Mouse (Mus musculus): ENCODE data around the gene Mrc2. TPM values are rescaled to one million over a fixed set of nuclear protein-coding genes. Genes with fewer than 3 reads are reported as not detected.

Gene Mrc2
- 1.9 and 3.8 TPM in 2 replicates for polyA plus RNA-seq (2014; fragmentation: Nextera tagmentation; extraction: Ambion mirVana)

GRCm38 (mm10) chr11:105292124-105293071, at the start of gene Mrc2:
Mrc2 (plus strand) TSS chr11:105292643.
- under 1% methylated on average over 74 of the region's 75 CpGs for WGBS
- peak within 1 kb of the TSS; percentile 99 for H3K4me2 ChIP-seq (ENCODE audit: low read length)
- peak; percentile 69 for ATAC-seq (ENCODE audit: low FRiP score, low TSS enrichment)
- no peaks in the 10 kb centered on the region for H3K9me3 ChIP-seq (ENCODE audit: control insufficient read depth, low read length)
- peaks cover 5% of the 10 kb centered on the region; the same call in 1 of the 2 replicates for H3K27me3 ChIP-seq (ENCODE audit: control insufficient read depth, insufficient read depth, low read length)
- H3K4me1 ChIP-seq (ENCODE audit: control insufficient read depth, insufficient read depth, low read length), result peaks cover 20% of the 10 kb centered on the region
- H3K4me3 ChIP-seq (replicated peaks; ENCODE audit: low read depth, low read length), result peak within 1 kb of the TSS; percentile 48
- H3K36me3 ChIP-seq (ENCODE audit: control insufficient read depth, insufficient read depth, low read length), result 0 out of 2 replicates have a peak, but pooled peaks cover 4% of the 10 kb centered on the region
- peak within 1 kb of the TSS; percentile 59 for H3K9ac ChIP-seq (replicated peaks; ENCODE audit: low read length)
- DNase-seq, result peak; percentile 73
- 0 out of 2 replicates have a peak within 1 kb of the TSS, but pooled peaks have one; percentile 26 for H3K27ac ChIP-seq (replicated peaks; ENCODE audit: low read depth, low read length)

- ATAC-seq (ENCODE audit: low FRiP score, low TSS enrichment) (no peak), DNase-seq (no peak)
- no peaks in the 10 kb centered on the region for H3K27me3 ChIP-seq (ENCODE audit: control insufficient read depth, insufficient read depth, low read length)
- H3K27ac ChIP-seq (replicated peaks; ENCODE audit: low read depth, low read length), result no peak overlapping the region
- 96% methylated on average over 1 of the region's 1 CpGs for WGBS
- no peak overlapping the region for H3K4me3 ChIP-seq (replicated peaks; ENCODE audit: low read depth, low read length)
- H3K4me1 ChIP-seq (ENCODE audit: control insufficient read depth, insufficient read depth, low read length), result no peaks in the 10 kb centered on the region
- no peaks in the 10 kb centered on the region for H3K9me3 ChIP-seq (ENCODE audit: control insufficient read depth, low read length)
- no peak overlapping the region for H3K4me2 ChIP-seq (ENCODE audit: low read length)
- no peak overlapping the region for H3K9ac ChIP-seq (replicated peaks; ENCODE audit: low read length)
- peaks cover 59% of the 10 kb centered on the region for H3K36me3 ChIP-seq (ENCODE audit: control insufficient read depth, insufficient read depth, low read length)
Measured at GRCm38 (mm10) chr11:105246369-105246768, 46.1 kb upstream of the Mrc2 start.

DNA sequence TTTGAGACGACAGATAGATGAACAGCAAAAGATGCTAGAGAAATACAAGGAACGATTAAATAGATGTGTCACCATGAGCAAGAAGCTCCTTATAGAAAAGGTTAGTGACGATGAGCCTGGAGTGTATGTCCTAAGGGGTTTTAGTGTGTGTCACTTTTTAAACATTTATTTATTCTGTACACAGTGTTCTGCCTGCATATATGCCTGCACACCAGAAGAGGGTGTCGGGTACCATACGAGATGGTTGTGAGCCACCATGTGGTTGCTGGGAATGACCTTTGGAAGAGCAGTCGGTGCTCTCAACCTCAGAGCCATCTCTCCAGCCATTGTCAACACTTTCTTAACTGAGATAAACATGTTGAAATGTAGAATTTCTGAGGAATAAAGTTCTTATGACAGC, 45.7 kb upstream of the Mrc2 start:
- DNase-seq, result no peak
- no peak for ATAC-seq (ENCODE audit: low FRiP score, low TSS enrichment)
- 91% methylated on average over 6 of the region's 6 CpGs for WGBS
- Histone ChIP-seq H3K9me3 (ENCODE audit: control insufficient read depth, low read length) (no peaks in the 10 kb centered on the region), H3K9ac (replicated peaks; ENCODE audit: low read length) (no peak overlapping the region), H3K4me1 (ENCODE audit: control insufficient read depth, insufficient read depth, low read length) (no peaks in the 10 kb centered on the region), H3K27me3 (ENCODE audit: control insufficient read depth, insufficient read depth, low read length) (no peaks in the 10 kb centered on the region), H3K4me3 (replicated peaks; ENCODE audit: low read depth, low read length) (no peak overlapping the region), H3K36me3 (ENCODE audit: control insufficient read depth, insufficient read depth, low read length) (peaks cover 57% of the 10 kb centered on the region), H3K27ac (replicated peaks; ENCODE audit: low read depth, low read length) (no peak overlapping the region), H3K4me2 (ENCODE audit: low read length) (no peak overlapping the region)

DNA sequence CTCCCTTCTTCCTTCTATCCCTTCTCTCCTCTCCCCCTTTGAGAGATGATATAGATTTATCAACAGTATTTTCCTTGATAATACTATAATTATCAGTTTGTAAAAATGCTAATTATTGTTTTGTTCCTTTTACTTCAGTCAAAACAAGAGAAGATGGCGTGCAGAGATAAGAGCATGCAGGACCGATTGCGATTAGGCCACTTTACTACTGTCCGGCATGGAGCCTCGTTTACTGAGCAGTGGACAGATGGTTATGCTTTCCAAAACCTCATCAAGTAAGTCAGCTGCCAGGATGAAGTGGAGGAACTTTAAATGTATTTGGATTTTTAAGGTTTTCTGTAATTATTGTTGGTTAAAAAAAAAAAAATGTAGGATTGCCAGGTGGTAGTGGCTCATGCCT, 45.1 kb upstream of the Mrc2 start:
- WGBS, result 96% methylated on average over 5 of the region's 5 CpGs
- no peak overlapping the region for H3K27ac ChIP-seq (replicated peaks; ENCODE audit: low read depth, low read length)
- DNase-seq (no peak), ATAC-seq (ENCODE audit: low FRiP score, low TSS enrichment) (no peak)
- H3K36me3 ChIP-seq (ENCODE audit: control insufficient read depth, insufficient read depth, low read length), result peaks cover 53% of the 10 kb centered on the region
- H3K4me3 ChIP-seq (replicated peaks; ENCODE audit: low read depth, low read length), result no peak overlapping the region
- no peak overlapping the region for H3K4me2 ChIP-seq (ENCODE audit: low read length)
- no peaks in the 10 kb centered on the region for H3K9me3 ChIP-seq (ENCODE audit: control insufficient read depth, low read length)
- no peak overlapping the region for H3K9ac ChIP-seq (replicated peaks; ENCODE audit: low read length)
- H3K27me3 ChIP-seq (ENCODE audit: control insufficient read depth, insufficient read depth, low read length), result no peaks in the 10 kb centered on the region
- H3K4me1 ChIP-seq (ENCODE audit: control insufficient read depth, insufficient read depth, low read length), result no peaks in the 10 kb centered on the region

DNA sequence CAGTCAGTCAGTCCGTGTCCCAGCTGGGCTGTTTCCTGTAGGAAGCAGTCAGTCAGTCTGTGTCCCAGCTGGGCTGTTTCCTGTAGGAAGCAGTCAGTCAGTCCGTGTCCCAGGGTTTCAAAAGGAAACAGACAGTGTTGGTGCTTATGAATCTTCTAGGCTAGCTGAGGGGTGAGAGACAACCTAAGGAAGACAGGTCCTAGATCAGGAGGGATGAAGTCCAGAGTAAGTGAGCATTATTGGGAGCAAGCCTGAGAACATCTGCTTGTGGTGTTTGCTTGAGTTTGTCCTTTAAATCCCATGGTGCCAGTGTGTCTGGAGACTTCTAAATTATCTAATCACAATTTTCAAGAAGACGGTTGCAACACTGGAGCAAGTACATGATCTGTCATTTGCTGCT, 32.7 kb upstream of the Mrc2 start:
- DNase-seq (no peak), ATAC-seq (ENCODE audit: low FRiP score, low TSS enrichment) (no peak)
- Histone ChIP-seq H3K4me1 (ENCODE audit: control insufficient read depth, insufficient read depth, low read length) (no peaks in the 10 kb centered on the region), H3K4me2 (ENCODE audit: low read length) (no peak overlapping the region), H3K36me3 (ENCODE audit: control insufficient read depth, insufficient read depth, low read length) (peaks cover 67% of the 10 kb centered on the region), H3K4me3 (replicated peaks; ENCODE audit: low read depth, low read length) (no peak overlapping the region), H3K27me3 (ENCODE audit: control insufficient read depth, insufficient read depth, low read length) (no peaks in the 10 kb centered on the region), H3K27ac (replicated peaks; ENCODE audit: low read depth, low read length) (no peak overlapping the region), H3K9ac (replicated peaks; ENCODE audit: low read length) (no peak overlapping the region), H3K9me3 (ENCODE audit: control insufficient read depth, low read length) (no peaks in the 10 kb centered on the region)
- WGBS, result 84% methylated on average over 3 of the region's 3 CpGs

GRCm38 (mm10) chr11:105261116-105261515, 31.3 kb upstream of the Mrc2 start:
- ATAC-seq (ENCODE audit: low FRiP score, low TSS enrichment) (no peak), DNase-seq (no peak)
- Histone ChIP-seq H3K4me3 (replicated peaks; ENCODE audit: low read depth, low read length) (no peak overlapping the region), H3K36me3 (ENCODE audit: control insufficient read depth, insufficient read depth, low read length) (peaks cover 56% of the 10 kb centered on the region), H3K4me1 (ENCODE audit: control insufficient read depth, insufficient read depth, low read length) (no peaks in the 10 kb centered on the region), H3K4me2 (ENCODE audit: low read length) (no peak overlapping the region), H3K9ac (replicated peaks; ENCODE audit: low read length) (no peak overlapping the region), H3K9me3 (ENCODE audit: control insufficient read depth, low read length) (no peaks in the 10 kb centered on the region), H3K27me3 (ENCODE audit: control insufficient read depth, insufficient read depth, low read length) (no peaks in the 10 kb centered on the region), H3K27ac (replicated peaks; ENCODE audit: low read depth, low read length) (no peak overlapping the region)
- 54% methylated on average over 5 of the region's 5 CpGs for WGBS

- WGBS, result 92% methylated on average over 4 of the region's 4 CpGs
- Histone ChIP-seq H3K4me3 (replicated peaks; ENCODE audit: low read depth, low read length) (no peak overlapping the region), H3K4me2 (ENCODE audit: low read length) (no peak overlapping the region), H3K9ac (replicated peaks; ENCODE audit: low read length) (no peak overlapping the region), H3K27ac (replicated peaks; ENCODE audit: low read depth, low read length) (no peak overlapping the region), H3K9me3 (ENCODE audit: control insufficient read depth, low read length) (no peaks in the 10 kb centered on the region), H3K4me1 (ENCODE audit: control insufficient read depth, insufficient read depth, low read length) (no peaks in the 10 kb centered on the region), H3K27me3 (ENCODE audit: control insufficient read depth, insufficient read depth, low read length) (no peaks in the 10 kb centered on the region), H3K36me3 (ENCODE audit: control insufficient read depth, insufficient read depth, low read length) (peaks cover 50% of the 10 kb centered on the region)
- DNase-seq (no peak), ATAC-seq (ENCODE audit: low FRiP score, low TSS enrichment) (no peak)
Measured at GRCm38 (mm10) chr11:105261601-105262351, 30.7 kb upstream of the Mrc2 start.

DNA sequence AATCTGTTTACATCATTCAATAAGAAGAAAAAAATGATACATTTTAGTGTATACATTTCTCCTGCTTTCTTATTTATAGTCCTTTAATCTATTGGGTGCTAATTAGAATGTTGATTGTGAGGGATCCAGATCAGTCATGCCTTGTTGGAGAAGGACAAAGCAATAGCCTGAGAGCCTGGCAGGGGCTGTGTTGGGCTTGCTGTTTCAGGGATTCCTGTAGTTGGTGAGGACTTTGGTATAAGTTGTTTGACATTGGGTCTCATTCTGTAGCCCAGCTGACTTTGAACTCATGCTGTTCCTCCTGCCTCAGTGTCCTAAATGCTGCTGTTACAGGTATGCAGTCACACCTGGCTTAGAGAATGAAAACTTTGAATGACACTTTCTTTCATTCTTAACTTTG, 27.9 kb upstream of the Mrc2 start:
- Histone ChIP-seq H3K27me3 (ENCODE audit: control insufficient read depth, insufficient read depth, low read length) (no peaks in the 10 kb centered on the region), H3K36me3 (ENCODE audit: control insufficient read depth, insufficient read depth, low read length) (peaks cover 49% of the 10 kb centered on the region), H3K9me3 (ENCODE audit: control insufficient read depth, low read length) (no peaks in the 10 kb centered on the region), H3K4me1 (ENCODE audit: control insufficient read depth, insufficient read depth, low read length) (no peaks in the 10 kb centered on the region), H3K9ac (replicated peaks; ENCODE audit: low read length) (no peak overlapping the region), H3K27ac (replicated peaks; ENCODE audit: low read depth, low read length) (no peak overlapping the region), H3K4me2 (ENCODE audit: low read length) (no peak overlapping the region), H3K4me3 (replicated peaks; ENCODE audit: low read depth, low read length) (no peak overlapping the region)
- DNase-seq, result no peak
- no peak for ATAC-seq (ENCODE audit: low FRiP score, low TSS enrichment)

Data from midbrain, embryonic 14.5 days (tissue).